8 mouse cellular contexts compared by ENCODE assay signal in the genomic region with DNA sequence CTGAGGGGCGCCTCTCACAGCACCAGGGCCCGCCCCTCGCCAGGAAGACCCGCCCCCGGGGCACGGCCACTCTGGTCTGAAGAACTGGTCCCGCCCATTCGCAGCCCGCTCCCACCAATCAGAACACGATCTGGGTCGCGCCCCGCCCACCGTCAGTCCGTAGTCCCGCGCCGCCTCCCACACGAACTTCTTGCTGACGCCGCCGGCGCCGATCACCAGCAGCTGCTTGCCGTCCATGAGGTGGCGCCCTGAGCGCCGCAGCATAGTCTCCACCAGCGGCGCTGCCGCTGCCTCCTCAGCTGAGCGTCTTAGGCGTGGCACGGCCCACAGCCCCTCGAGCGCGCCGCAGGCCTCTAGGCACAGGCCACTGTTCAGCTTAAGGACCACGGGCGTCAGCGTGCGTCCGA. TPM values are rescaled to one million over a fixed set of nuclear protein-coding genes. Genes with fewer than 3 reads are reported as not detected.
DNase-seq lines count a peak whose midpoint lies in the region; ATAC-seq and TF ChIP-seq lines count a peak whose summit lies in the region.

No protein-coding gene starts in this region.

- under 1% methylated on average over 41 of the region's 43 CpGs for WGBS in embryonic facial prominence, embryonic 14.5 days
- 3% methylated on average over 43 of the region's 43 CpGs for whole genome bisulfite sequencing in limb, embryonic 14.5 days
- WGBS in midbrain, postnatal 0 days = under 1% methylated on average over 32 of the region's 43 CpGs

- H3K27ac ChIP-seq in embryonic facial prominence, embryonic 14.5 days (replicated peaks; ENCODE audit: low read depth, low read length) = peak overlapping the region; percentile 90
- peak overlapping the region; percentile 85 for H3K27ac ChIP-seq in limb, embryonic 14.5 days (replicated peaks; ENCODE audit: low read depth, low read length)
- peak overlapping the region; percentile 91 for H3K27ac ChIP-seq in midbrain, postnatal 0 days (ENCODE audit: low read depth, low read length)

- peak; percentile 94 for TF ChIP-seq POLR2A in limb, embryonic 14.5 days (IDR thresholded peaks at IDR 0.05; ENCODE audit: borderline replicate concordance, extremely low read depth, insufficient read depth, insufficient read length)

- peak; percentile 96 for ATAC-seq in embryonic facial prominence, embryonic 14.5 days (ENCODE audit: low read depth)
- peak; percentile 95 for ATAC-seq in limb, embryonic 14.5 days (ENCODE audit: low FRiP score, low read depth)
- ATAC-seq in midbrain, postnatal 0 days (ENCODE audit: low FRiP score) = peak; percentile 93

- H3K27me3 ChIP-seq in embryonic facial prominence, embryonic 14.5 days (replicated peaks; ENCODE audit: control insufficient read depth, insufficient read depth, low read length) = no peaks in the 10 kb centered on the region
- no peaks in the 10 kb centered on the region for H3K27me3 ChIP-seq in limb, embryonic 14.5 days (ENCODE audit: control insufficient read depth, insufficient read depth, low read length)
- H3K27me3 ChIP-seq in midbrain, postnatal 0 days (ENCODE audit: insufficient read depth, low read length) = no peaks in the 10 kb centered on the region

- H3K9me3 ChIP-seq in embryonic facial prominence, embryonic 14.5 days (ENCODE audit: control insufficient read depth, low read length) = no peaks in the 10 kb centered on the region
- H3K9me3 ChIP-seq in limb, embryonic 14.5 days (ENCODE audit: control insufficient read depth, low read length) = no peaks in the 10 kb centered on the region
- no peaks in the 10 kb centered on the region for H3K9me3 ChIP-seq in midbrain, postnatal 0 days (ENCODE audit: low read length)

- peaks cover 11% of the 10 kb centered on the region for H3K4me1 ChIP-seq in embryonic facial prominence, embryonic 14.5 days (ENCODE audit: control insufficient read depth, insufficient read depth, low read length)
- H3K4me1 ChIP-seq in limb, embryonic 14.5 days (ENCODE audit: control insufficient read depth, insufficient read depth, low read length) = peaks cover 13% of the 10 kb centered on the region
- H3K4me1 ChIP-seq in midbrain, postnatal 0 days (ENCODE audit: insufficient read depth, low read length) = no peaks in the 10 kb centered on the region

- H3K4me3 ChIP-seq in embryonic facial prominence, embryonic 14.5 days (ENCODE audit: low read depth, low read length) = peak overlapping the region; percentile 55
- H3K4me3 ChIP-seq in limb, embryonic 14.5 days (replicated peaks; ENCODE audit: low read length) = peak overlapping the region; percentile 50
- H3K4me3 ChIP-seq in midbrain, postnatal 0 days (ENCODE audit: low read depth, low read length) = peak overlapping the region; percentile 41

- no peaks in the 10 kb centered on the region for H3K36me3 ChIP-seq in embryonic facial prominence, embryonic 14.5 days (ENCODE audit: control insufficient read depth, insufficient read depth, low read length)
- no peaks in the 10 kb centered on the region for H3K36me3 ChIP-seq in limb, embryonic 14.5 days (ENCODE audit: control insufficient read depth, insufficient read depth, low read length)
- H3K36me3 ChIP-seq in midbrain, postnatal 0 days (ENCODE audit: insufficient read depth, low read length) = 0 out of 2 replicates have a peak, but pooled peaks cover 3% of the 10 kb centered on the region

- TF ChIP-seq CTCF in midbrain, postnatal 0 days (IDR thresholded peaks at IDR 0.05) = peak; percentile 98

- peak overlapping the region; percentile 87 for H3K9ac ChIP-seq in embryonic facial prominence, embryonic 14.5 days (ENCODE audit: low read depth, low read length)
- peak overlapping the region; percentile 86 for H3K9ac ChIP-seq in limb, embryonic 14.5 days (ENCODE audit: low read depth, low read length, severe bottlenecking)
- peak overlapping the region; percentile 80 for H3K9ac ChIP-seq in midbrain, postnatal 0 days (replicated peaks; ENCODE audit: low read length, poor library complexity, severe bottlenecking)

- peak; percentile 98 for DNase-seq in 3T3-L1 (ENCODE audit: low read depth, low spot score)
- peak; percentile 99 for DNase-seq in adrenal gland, postnatal 4 days (ENCODE audit: low spot score in 2 of 2)
- DNase-seq in embryonic facial prominence, embryonic 14.5 days (ENCODE audit: low spot score) = peak; percentile 99
- peak; percentile 99 for DNase-seq in heart, adult 8-10 months (ENCODE audit: low spot score)
- DNase-seq in kidney, adult 9 months = peak; percentile 100
- peak; percentile 100 for DNase-seq in limb, embryonic 14.5 days (ENCODE audit: low spot score)
- peak; percentile 99 for DNase-seq in midbrain, postnatal 0 days (ENCODE audit: low spot score)
- peak; percentile 99 to 100 for DNase-seq in spleen, postnatal 14 days (ENCODE audit: low spot score in 2 of 2)

- H3K4me2 ChIP-seq in embryonic facial prominence, embryonic 14.5 days (ENCODE audit: low read depth, low read length) = peak overlapping the region; percentile 96
- H3K4me2 ChIP-seq in limb, embryonic 14.5 days (replicated peaks; ENCODE audit: low read depth, low read length, severe bottlenecking) = peak overlapping the region; percentile 94
- peak overlapping the region; percentile 75 for H3K4me2 ChIP-seq in midbrain, postnatal 0 days (ENCODE audit: low read depth, low read length, poor library complexity, severe bottlenecking)

RNA-seq across cellular contexts. Expression of gene Carns1, which starts 5.9 kb away (rescaled TPM):
- 1 to 10 TPM; 5.5 to 7.3 TPM for total RNA-seq in adrenal gland, postnatal 4 days (2021)
- 4.3 and 5.3 TPM in 2 replicates for polyA plus RNA-seq in embryonic facial prominence, embryonic 14.5 days (2014; fragmentation: Nextera tagmentation; extraction: Ambion mirVana)
- 10 to 100 TPM; 28.3 to 37.5 (median 30.5) TPM for total RNA-seq in heart, adult 8-10 months (2022)
- 2.6 and 5.6 TPM in 2 replicates for polyA plus RNA-seq in limb, embryonic 14.5 days (2012; rRNA removed)
- polyA plus RNA-seq in limb, embryonic 14.5 days (2014; fragmentation: Nextera tagmentation; extraction: Ambion mirVana) = 1.4 and 1.8 TPM in 2 replicates
- 4.4 and 6.6 TPM in 2 replicates for total RNA-seq in midbrain, postnatal 0 days (2014; rRNA removed)
- polyA plus RNA-seq in midbrain, postnatal 0 days (2015; fragmentation: Nextera tagmentation; extraction: Ambion mirVana) = 6.7 and 6.9 TPM in 2 replicates

RNA-seq across cellular contexts. Expression of gene Rps6kb2, which starts 6.2 kb away (rescaled TPM):
- 10 to 100 TPM; 46.6 to 50.0 TPM for total RNA-seq in adrenal gland, postnatal 4 days (2021)
- 34.1 and 43.2 TPM in 2 replicates for polyA plus RNA-seq in embryonic facial prominence, embryonic 14.5 days (2014; fragmentation: Nextera tagmentation; extraction: Ambion mirVana)
- total RNA-seq in heart, adult 8-10 months (2022) = 10 to 100 TPM; 15.6 to 17.9 (median 17.0) TPM
- polyA plus RNA-seq in limb, embryonic 14.5 days (2012; rRNA removed) = 76.4 and 85.1 TPM in 2 replicates
- polyA plus RNA-seq in limb, embryonic 14.5 days (2014; fragmentation: Nextera tagmentation; extraction: Ambion mirVana) = 43.0 and 47.2 TPM in 2 replicates
- total RNA-seq in midbrain, postnatal 0 days (2014; rRNA removed) = 23.5 and 25.2 TPM in 2 replicates
- polyA plus RNA-seq in midbrain, postnatal 0 days (2015; fragmentation: Nextera tagmentation; extraction: Ambion mirVana) = 58.2 and 62.8 TPM in 2 replicates

RNA-seq across cellular contexts. Expression of gene Ptprcap, which starts 16.0 kb away (rescaled TPM):
- 1 to 10 TPM; 5.1 to 5.2 TPM for total RNA-seq in adrenal gland, postnatal 4 days (2021)
- 5.1 and 6.7 TPM in 2 replicates for polyA plus RNA-seq in embryonic facial prominence, embryonic 14.5 days (2014; fragmentation: Nextera tagmentation; extraction: Ambion mirVana)
- total RNA-seq in heart, adult 8-10 months (2022) = 1 to 10 TPM in 3 of 4 experiments, under 1 TPM in 1; 0.73 to 2.4 (median 1.3) TPM
- 7.0 and 8.9 TPM in 2 replicates for polyA plus RNA-seq in limb, embryonic 14.5 days (2012; rRNA removed)
- polyA plus RNA-seq in limb, embryonic 14.5 days (2014; fragmentation: Nextera tagmentation; extraction: Ambion mirVana) = 7.8 and 8.9 TPM in 2 replicates
- 0.38 TPM in 1 of 2 replicates, not detected in the other for total RNA-seq in midbrain, postnatal 0 days (2014; rRNA removed)
- polyA plus RNA-seq in midbrain, postnatal 0 days (2015; fragmentation: Nextera tagmentation; extraction: Ambion mirVana) = 0.28 TPM in 1 of 2 replicates, not detected in the other

RNA-seq across cellular contexts. Expression of gene Coro1b, which starts 21.0 kb away (rescaled TPM):
- 100 to 1,000 TPM; 192 to 203 TPM for total RNA-seq in adrenal gland, postnatal 4 days (2021)
- 139 and 162 TPM in 2 replicates for polyA plus RNA-seq in embryonic facial prominence, embryonic 14.5 days (2014; fragmentation: Nextera tagmentation; extraction: Ambion mirVana)
- 10 to 100 TPM; 34.9 to 55.9 (median 42.8) TPM for total RNA-seq in heart, adult 8-10 months (2022)
- polyA plus RNA-seq in limb, embryonic 14.5 days (2012; rRNA removed) = 229 and 261 TPM in 2 replicates
- polyA plus RNA-seq in limb, embryonic 14.5 days (2014; fragmentation: Nextera tagmentation; extraction: Ambion mirVana) = 148 and 153 TPM in 2 replicates
- total RNA-seq in midbrain, postnatal 0 days (2014; rRNA removed) = 96.1 and 116 TPM in 2 replicates
- polyA plus RNA-seq in midbrain, postnatal 0 days (2015; fragmentation: Nextera tagmentation; extraction: Ambion mirVana) = 95.2 and 104 TPM in 2 replicates

RNA-seq across cellular contexts. Expression of gene Tbc1d10c, which starts 21.7 kb away (rescaled TPM):
- total RNA-seq in adrenal gland, postnatal 4 days (2021) = 1 to 10 TPM; 3.2 to 4.3 TPM
- 3.6 and 3.8 TPM in 2 replicates for polyA plus RNA-seq in embryonic facial prominence, embryonic 14.5 days (2014; fragmentation: Nextera tagmentation; extraction: Ambion mirVana)
- total RNA-seq in heart, adult 8-10 months (2022) = 10 to 100 TPM in 2 of 4 experiments, 1 to 10 TPM in 2; 8.6 to 19.6 (median 12.4) TPM
- 4.5 and 5.8 TPM in 2 replicates for polyA plus RNA-seq in limb, embryonic 14.5 days (2012; rRNA removed)
- 3.5 and 3.9 TPM in 2 replicates for polyA plus RNA-seq in limb, embryonic 14.5 days (2014; fragmentation: Nextera tagmentation; extraction: Ambion mirVana)
- 0.49 and 1.9 TPM in 2 replicates for total RNA-seq in midbrain, postnatal 0 days (2014; rRNA removed)
- polyA plus RNA-seq in midbrain, postnatal 0 days (2015; fragmentation: Nextera tagmentation; extraction: Ambion mirVana) = 1.2 and 1.6 TPM in 2 replicates

Comparison
In these comparisons a context has a peak if more than half of its experiments do, and no peak if none do; other contexts are left out.
1. Peak in every context shown above with its lines: DNase-seq, ATAC-seq, H3K4me3 ChIP-seq and H3K27ac ChIP-seq.